Mouse (Mus musculus) forebrain, embryonic 10.5 days (tissue): Measurements from ENCODE around the gene Syt1. TPM values are rescaled to one million over a fixed set of nuclear protein-coding genes. Genes with fewer than 3 reads are reported as not detected.

Experiments used
- DNase-seq: peaks from one replicate; pipeline ENCODE4 v3.0.0-alpha.2; 2017; ENCODE audit warnings: low spot score; ENCODE audit errors: extremely low spot score
- H3K27ac ChIP-seq: fragments of 300-500 bp; sonication (generic); 2 replicates; pipeline ENCODE4 v1.5.1; 2016; ENCODE audit warnings: mild to moderate bottlenecking
- H3K27me3 ChIP-seq: fragments of 300-500 bp; sonication (generic); 2 replicates; pipeline ENCODE4 v1.6.1; 2016; ENCODE audit warnings: mild to moderate bottlenecking; ENCODE audit not compliant: poor library complexity, severe bottlenecking
- H3K36me3 ChIP-seq: fragments of 300-500 bp; sonication (generic); replicated peaks from 2 replicates; pipeline ENCODE4 v1.6.1; 2016; ENCODE audit warnings: mild to moderate bottlenecking, moderate library complexity
- H3K4me1 ChIP-seq: fragments of 300-500 bp; sonication (generic); 2 replicates; pipeline ENCODE4 v1.6.1; 2016
- H3K4me3 ChIP-seq: fragments of 300-500 bp; sonication (generic); 2 replicates; pipeline ENCODE4 v1.5.1; 2016; ENCODE audit warnings: mild to moderate bottlenecking, moderate library complexity
- H3K9me3 ChIP-seq: fragments of 300-500 bp; sonication (generic); 2 replicates; pipeline ENCODE4 v1.6.1; 2016; ENCODE audit warnings: mild to moderate bottlenecking, moderate library complexity
- WGBS: fragments of 180-500 bp; shearing (Covaris S2); methylation state at CpG from one replicate; pipeline ENCODE4 v1.1.7; 2016; 5-methylcytosine and 5-hydroxymethylcytosine counted together
- polyA plus RNA-seq: library from polyadenylated mRNA; unstranded; fragments of >200 nt; fragmentation: Nextera tagmentation; extraction: Ambion mirVana; gene quantifications from 2 replicates; pipeline ENCODE4 v1.2.1, GENCODE M21; 2016

Gene Syt1
- polyA plus RNA-seq, 1 experiment from 2014 or later = 3.8 TPM

GRCm38 (mm10) chr10:108656898-108657297 is 353.9 kb downstream of the Syt1 start:
- Histone ChIP-seq H3K4me3 (no peak overlapping the region), H3K27me3 (no peaks in the 10 kb centered on the region), H3K27ac (no peak overlapping the region), H3K4me1 (no peaks in the 10 kb centered on the region), H3K9me3 (no peaks in the 10 kb centered on the region), H3K36me3 (no peaks in the 10 kb centered on the region)
- DNase-seq = no peak
- 92% methylated on average over 4 of the region's 4 CpGs for WGBS

- Histone ChIP-seq H3K4me1 (no peaks in the 10 kb centered on the region), H3K4me3 (no peak overlapping the region), H3K27ac (no peak overlapping the region), H3K9me3 (no peaks in the 10 kb centered on the region), H3K36me3 (no peaks in the 10 kb centered on the region), H3K27me3 (no peaks in the 10 kb centered on the region)
- 94% methylated on average over 11 of the region's 11 CpGs for WGBS
- no peak for DNase-seq
These were observed 355.7 kb downstream of the Syt1 start for GRCm38 (mm10) chr10:108655074-108655473.

GRCm38 (mm10) chr10:108652831-108653230 is 358.0 kb downstream of the Syt1 start:
- Histone ChIP-seq H3K9me3 (no peaks in the 10 kb centered on the region), H3K36me3 (no peaks in the 10 kb centered on the region), H3K4me3 (no peak overlapping the region), H3K27ac (no peak overlapping the region), H3K27me3 (no peaks in the 10 kb centered on the region), H3K4me1 (no peaks in the 10 kb centered on the region)
- DNase-seq = no peak
- WGBS = 84% methylated on average over 8 of the region's 8 CpGs

- WGBS = 87% methylated on average over 8 of the region's 8 CpGs
- Histone ChIP-seq H3K4me3 (no peak overlapping the region), H3K36me3 (no peaks in the 10 kb centered on the region), H3K27ac (no peak overlapping the region), H3K9me3 (no peaks in the 10 kb centered on the region), H3K27me3 (no peaks in the 10 kb centered on the region), H3K4me1 (no peaks in the 10 kb centered on the region)
- DNase-seq = no peak
These were observed 358.7 kb downstream of the Syt1 start for GRCm38 (mm10) chr10:108652066-108652465.

GRCm38 (mm10) chr10:108649174-108649573 is 361.6 kb downstream of the Syt1 start:
- no peaks in the 10 kb centered on the region for H3K9me3 ChIP-seq
- no peak overlapping the region for H3K27ac ChIP-seq
- H3K4me3 ChIP-seq = no peak overlapping the region
- H3K4me1 ChIP-seq = no peaks in the 10 kb centered on the region
- H3K36me3 ChIP-seq = no peaks in the 10 kb centered on the region
- no peak for DNase-seq
- no peaks in the 10 kb centered on the region for H3K27me3 ChIP-seq
- 76% methylated on average over 7 of the region's 7 CpGs for WGBS

- no peak for DNase-seq
- Histone ChIP-seq H3K4me1 (peaks cover 4% of the 10 kb centered on the region; the same call in 1 of the 2 replicates), H3K27me3 (no peaks in the 10 kb centered on the region), H3K27ac (no peak overlapping the region), H3K9me3 (no peaks in the 10 kb centered on the region), H3K4me3 (no peak overlapping the region), H3K36me3 (no peaks in the 10 kb centered on the region)
- WGBS = 77% methylated on average over 5 of the region's 5 CpGs
These were observed 366.9 kb downstream of the Syt1 start for GRCm38 (mm10) chr10:108643915-108644314.

- no peaks in the 10 kb centered on the region for H3K4me1 ChIP-seq
- H3K27ac ChIP-seq = no peak overlapping the region
- no peaks in the 10 kb centered on the region for H3K9me3 ChIP-seq
- 76% methylated on average over 5 of the region's 5 CpGs for WGBS
- no peak for DNase-seq
- H3K27me3 ChIP-seq = no peaks in the 10 kb centered on the region
- no peaks in the 10 kb centered on the region for H3K36me3 ChIP-seq
- no peak overlapping the region for H3K4me3 ChIP-seq
These were observed 372.7 kb downstream of the Syt1 start for GRCm38 (mm10) chr10:108638095-108638494.

GRCm38 (mm10) chr10:108636086-108636485 is 374.7 kb downstream of the Syt1 start:
- 84% methylated on average over 7 of the region's 7 CpGs for WGBS
- DNase-seq = no peak
- H3K4me1 ChIP-seq = no peaks in the 10 kb centered on the region
- no peaks in the 10 kb centered on the region for H3K9me3 ChIP-seq
- H3K27ac ChIP-seq = no peak overlapping the region
- H3K36me3 ChIP-seq = no peaks in the 10 kb centered on the region
- H3K27me3 ChIP-seq = no peaks in the 10 kb centered on the region
- H3K4me3 ChIP-seq = no peak overlapping the region

GRCm38 (mm10) chr10:108635616-108636015 is 375.2 kb downstream of the Syt1 start:
- no peak overlapping the region for H3K4me3 ChIP-seq
- 92% methylated on average over 4 of the region's 4 CpGs for WGBS
- H3K9me3 ChIP-seq = no peaks in the 10 kb centered on the region
- no peak overlapping the region for H3K27ac ChIP-seq
- H3K4me1 ChIP-seq = no peaks in the 10 kb centered on the region
- H3K27me3 ChIP-seq = no peaks in the 10 kb centered on the region
- no peaks in the 10 kb centered on the region for H3K36me3 ChIP-seq
- DNase-seq = no peak

GRCm38 (mm10) chr10:108630841-108631240 is 379.9 kb downstream of the Syt1 start:
- 94% methylated on average over 8 of the region's 8 CpGs for whole genome bisulfite sequencing
- H3K36me3 ChIP-seq = no peaks in the 10 kb centered on the region

GRCm38 (mm10) chr10:108626404-108626803 is 384.4 kb downstream of the Syt1 start:
- WGBS = 73% methylated on average over 3 of the region's 3 CpGs
- DNase-seq = no peak
- peaks cover 4% of the 10 kb centered on the region; the same call in 1 of the 2 replicates for H3K9me3 ChIP-seq

More at GRCm38 (mm10) chr10:108630841-108631240, 379.9 kb downstream of the Syt1 start:
- Histone ChIP-seq H3K27me3 (no peaks in the 10 kb centered on the region), H3K27ac (no peak overlapping the region), H3K9me3 (peaks cover 4% of the 10 kb centered on the region; the same call in 1 of the 2 replicates), H3K4me3 (no peak overlapping the region), H3K4me1 (no peaks in the 10 kb centered on the region)
- DNase-seq = no peak

GRCm38 (mm10) chr10:108623002-108623401 is 387.8 kb downstream of the Syt1 start:
- H3K36me3 ChIP-seq = no peaks in the 10 kb centered on the region
- H3K9me3 ChIP-seq = no peaks in the 10 kb centered on the region
- H3K27ac ChIP-seq = no peak overlapping the region
- no peak for DNase-seq
- WGBS = 78% methylated on average over 4 of the region's 4 CpGs
- H3K4me1 ChIP-seq = peaks cover 3% of the 10 kb centered on the region; the same call in 1 of the 2 replicates
- no peak overlapping the region for H3K4me3 ChIP-seq
- H3K27me3 ChIP-seq = no peaks in the 10 kb centered on the region

More at GRCm38 (mm10) chr10:108626404-108626803, 384.4 kb downstream of the Syt1 start:
- no peaks in the 10 kb centered on the region for H3K36me3 ChIP-seq
- no peak overlapping the region for H3K4me3 ChIP-seq
- no peak overlapping the region for H3K27ac ChIP-seq
- H3K4me1 ChIP-seq = peaks cover 3% of the 10 kb centered on the region; the same call in 1 of the 2 replicates
- H3K27me3 ChIP-seq = no peaks in the 10 kb centered on the region

GRCm38 (mm10) chr10:108619861-108620260 is 390.9 kb downstream of the Syt1 start:
- 94% methylated on average over 5 of the region's 5 CpGs for WGBS
- no peak for DNase-seq
- Histone ChIP-seq H3K27me3 (no peaks in the 10 kb centered on the region), H3K27ac (no peak overlapping the region), H3K36me3 (no peaks in the 10 kb centered on the region), H3K9me3 (no peaks in the 10 kb centered on the region), H3K4me1 (peaks cover 3% of the 10 kb centered on the region; the same call in 1 of the 2 replicates), H3K4me3 (no peak overlapping the region)

- no peak overlapping the region for H3K4me3 ChIP-seq
- H3K36me3 ChIP-seq = no peaks in the 10 kb centered on the region
- 91% methylated on average over 5 of the region's 5 CpGs for WGBS
- H3K27ac ChIP-seq = no peak overlapping the region
- no peaks in the 10 kb centered on the region for H3K27me3 ChIP-seq
- no peaks in the 10 kb centered on the region for H3K9me3 ChIP-seq
- peaks cover 3% of the 10 kb centered on the region; the same call in 1 of the 2 replicates for H3K4me1 ChIP-seq
- no peak for DNase-seq
These were observed 391.6 kb downstream of the Syt1 start for GRCm38 (mm10) chr10:108619217-108619616.
